Mouse (Mus musculus) adrenal gland, adult (tissue): ENCODE data around the gene Tpst1.

ENCODE experiments used
- DNase-seq, 2 experiments: peaks; one replicate each; pipeline ENCODE4 v3.0.0; 2022 to 2023; ENCODE audit warnings: low spot score in 1 of 2; ENCODE audit not compliant: inconsistent age in 2 of 2

The Tpst1 gene

GRCm38 (mm10) chr5:130052510-130052909, 20.6 kb upstream of the Tpst1 start:
- DNase-seq: no peak

DNA sequence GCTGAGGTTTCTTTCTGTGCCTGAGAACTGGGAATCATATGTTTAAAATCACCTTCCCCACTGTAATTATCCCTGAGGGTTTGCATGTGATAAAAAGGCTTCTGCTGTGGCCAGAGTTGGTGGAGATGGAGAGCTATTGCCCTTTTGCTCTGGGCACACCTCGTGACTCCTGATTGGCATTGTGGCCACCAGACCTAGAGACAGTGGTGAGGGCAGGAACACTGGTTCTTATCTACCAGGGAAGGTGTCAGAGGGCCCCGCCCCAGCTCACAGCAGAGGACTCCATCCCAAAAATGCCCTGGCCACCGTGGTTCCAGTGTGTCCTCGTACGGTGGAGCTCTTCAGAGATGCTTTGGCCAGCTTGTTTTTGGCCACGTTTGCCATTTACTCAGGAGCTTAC, 20.2 kb upstream of the Tpst1 start:
- no peak for DNase-seq

DNA sequence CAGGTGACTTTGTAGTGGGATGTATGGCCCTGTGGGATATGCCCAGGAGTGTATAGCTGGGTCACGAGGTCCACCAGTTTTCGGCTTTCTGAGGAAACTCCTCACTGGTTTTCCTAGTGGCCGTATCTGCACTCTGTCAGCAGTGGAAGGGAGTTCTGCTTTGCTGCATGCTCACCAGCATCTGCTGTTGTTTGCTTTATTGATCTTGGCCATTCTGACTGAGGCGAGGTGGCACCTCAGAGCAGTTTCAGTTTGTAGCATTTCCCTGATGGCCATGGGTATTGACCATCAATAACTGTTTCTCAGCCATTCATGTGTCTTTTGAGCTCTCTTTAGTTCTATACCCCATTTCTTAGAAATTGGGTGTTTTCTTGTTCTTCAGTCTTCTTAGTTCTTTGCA, 17.4 kb upstream of the Tpst1 start:
- DNase-seq: no peak

- DNase-seq: no peak
Measured at GRCm38 (mm10) chr5:130056303-130056702, 16.8 kb upstream of the Tpst1 start.

DNA sequence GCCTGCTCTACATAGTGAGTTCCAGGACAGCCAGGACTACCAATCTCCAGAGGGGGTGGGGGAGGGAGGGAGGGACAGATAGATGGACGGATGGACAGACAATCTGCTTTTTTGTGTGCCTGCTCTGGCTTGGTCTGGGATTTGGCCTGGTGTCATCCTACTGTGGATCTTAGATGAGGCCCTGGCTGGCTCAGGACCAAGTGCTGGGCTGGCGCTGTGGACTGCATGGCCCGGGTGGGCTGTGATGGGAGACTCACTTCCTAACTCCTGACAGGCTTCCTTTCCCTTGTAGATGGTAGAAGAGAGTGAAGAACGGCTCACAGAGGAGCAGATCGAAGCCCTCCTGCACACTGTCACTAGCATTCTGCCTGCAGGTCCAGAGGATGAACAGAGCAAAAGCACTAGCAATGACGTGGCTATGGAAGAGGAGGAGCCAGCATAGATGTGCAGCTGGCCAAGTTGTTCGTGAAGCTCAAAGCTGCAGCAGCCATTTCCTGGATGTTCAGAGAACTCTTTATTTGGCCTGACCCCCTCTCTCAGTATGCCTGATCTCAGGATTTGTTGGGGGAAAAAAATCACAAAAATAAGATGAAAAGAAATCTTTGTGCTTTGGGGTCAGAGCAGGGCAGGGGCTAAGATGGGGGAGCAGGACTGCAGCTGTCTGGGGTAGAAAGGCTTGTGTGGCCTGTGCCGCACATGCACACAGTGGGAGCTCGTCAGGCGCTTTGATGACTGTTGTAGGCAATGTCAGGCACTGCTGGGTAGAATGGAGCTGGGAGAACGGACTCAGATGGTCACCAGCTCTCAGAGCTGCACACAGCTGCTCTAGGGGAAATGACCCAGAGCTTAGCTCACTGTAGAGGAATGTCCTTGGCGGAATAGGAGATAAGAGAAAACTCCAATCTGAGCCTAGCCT, 13.5 kb upstream of the Tpst1 start:
- peak; percentile 65 to 77 for DNase-seq

- no peak for DNase-seq
Measured at GRCm38 (mm10) chr5:130060329-130060665, 12.8 kb upstream of the Tpst1 start.

- DNase-seq: peak in 1 of 2 experiments; percentile 28
Measured at GRCm38 (mm10) chr5:130062096-130062495, 11.0 kb upstream of the Tpst1 start.

DNA sequence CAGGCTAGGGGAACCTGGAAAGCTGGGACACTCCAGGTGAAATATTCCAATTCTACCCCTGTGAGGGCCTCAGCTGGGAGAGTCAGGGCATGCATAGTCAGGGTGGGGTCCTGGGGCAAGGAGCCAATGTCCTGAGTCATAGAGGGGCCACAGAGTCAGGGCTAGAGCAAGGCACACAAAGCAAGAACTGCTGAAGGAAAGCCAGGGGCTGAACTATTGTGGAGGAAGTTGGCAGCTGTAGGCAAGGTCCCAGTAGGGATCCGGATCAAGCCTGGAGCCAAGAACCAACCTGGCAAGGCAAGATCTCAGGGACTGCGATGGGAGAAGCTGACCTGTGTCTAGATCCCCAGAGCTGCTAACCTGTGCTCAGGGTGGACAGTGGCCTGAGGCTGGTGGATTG, 9.4 kb upstream of the Tpst1 start:
- no peak for DNase-seq

DNA sequence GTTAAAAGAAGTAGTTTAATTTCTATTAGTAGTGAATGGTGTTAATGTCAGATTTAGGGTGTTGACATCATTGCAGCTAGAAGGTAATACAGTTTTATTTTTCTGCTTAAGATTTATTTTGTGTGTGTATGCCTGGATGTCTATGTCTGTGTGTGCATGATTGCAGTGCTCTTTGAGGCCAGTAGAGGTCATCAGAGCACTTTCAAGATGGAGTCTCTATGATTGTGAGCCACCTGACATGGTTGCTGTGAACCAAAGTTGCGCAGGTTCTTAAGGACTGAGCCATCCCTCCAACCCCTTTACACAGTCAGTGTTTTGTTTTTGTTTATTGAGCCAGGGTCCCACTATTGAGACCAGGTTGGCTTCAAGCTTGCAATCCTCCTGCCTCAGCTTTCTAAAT, 7.5 kb upstream of the Tpst1 start:
- no peak for DNase-seq

GRCm38 (mm10) chr5:130067841-130068264, 5.3 kb upstream of the Tpst1 start:
- DNase-seq: no peak

GRCm38 (mm10) chr5:130074491-130074890, 1.4 kb downstream of the Tpst1 start:
- no peak for DNase-seq

GRCm38 (mm10) chr5:130076396-130076795, 3.3 kb downstream of the Tpst1 start:
- DNase-seq: peak in 1 of 2 experiments; percentile 45

DNA sequence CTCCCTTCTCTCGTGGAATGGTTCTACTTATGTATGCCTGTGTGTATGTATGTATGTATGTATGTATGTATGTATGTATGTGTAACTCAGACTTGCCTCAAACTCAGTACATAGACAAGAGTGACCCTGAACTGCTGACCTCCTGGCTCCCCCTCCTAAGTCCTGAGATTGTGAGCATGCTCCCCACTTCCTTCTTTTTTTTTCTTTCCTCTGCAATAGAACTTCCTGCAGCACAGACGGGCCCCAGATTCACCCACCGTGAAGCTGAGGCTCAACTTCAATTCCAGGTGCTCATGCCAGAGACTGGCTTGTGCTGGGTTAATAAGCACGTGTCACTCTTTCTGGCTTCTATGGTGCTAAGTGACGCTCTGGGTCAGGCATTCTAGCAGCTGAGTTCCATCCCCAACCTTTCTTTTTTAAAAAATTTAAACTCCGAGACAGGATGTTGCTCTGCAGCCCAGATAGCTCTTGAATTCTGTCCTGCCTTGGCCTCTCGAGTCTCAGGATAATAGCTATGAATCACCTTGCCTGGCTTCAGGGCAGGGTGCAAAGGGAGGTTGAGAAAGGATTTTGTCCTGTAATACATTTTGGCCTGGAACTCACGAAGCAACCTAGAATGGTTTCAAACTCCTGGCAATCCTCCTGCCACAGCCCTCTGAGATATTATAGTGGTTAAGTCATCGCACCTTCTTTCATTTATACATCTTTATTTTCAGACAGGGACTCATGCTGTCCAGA, 5.1 kb downstream of the Tpst1 start:
- peak; percentile 54 to 84 for DNase-seq

DNA sequence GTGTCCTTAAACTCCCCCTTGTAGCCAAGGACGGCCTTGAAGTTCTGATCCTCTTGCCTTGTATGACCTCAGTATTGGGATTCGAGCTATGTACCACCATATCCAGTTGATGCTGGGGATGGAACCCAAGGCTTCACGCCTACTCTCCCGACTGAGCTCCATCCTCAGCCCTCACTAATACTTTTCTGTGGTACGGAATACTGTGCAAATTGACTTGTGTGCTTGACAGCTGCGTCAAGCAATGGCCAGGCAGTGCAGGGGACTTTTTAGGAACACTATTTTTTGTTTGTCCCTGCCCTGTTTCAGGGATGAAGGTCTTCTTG, 5.7 kb downstream of the Tpst1 start:
- DNase-seq: no peak

- peak; percentile 96 to 99 for DNase-seq
Measured at GRCm38 (mm10) chr5:130079202-130080050, 6.3 kb downstream of the Tpst1 start.

DNA sequence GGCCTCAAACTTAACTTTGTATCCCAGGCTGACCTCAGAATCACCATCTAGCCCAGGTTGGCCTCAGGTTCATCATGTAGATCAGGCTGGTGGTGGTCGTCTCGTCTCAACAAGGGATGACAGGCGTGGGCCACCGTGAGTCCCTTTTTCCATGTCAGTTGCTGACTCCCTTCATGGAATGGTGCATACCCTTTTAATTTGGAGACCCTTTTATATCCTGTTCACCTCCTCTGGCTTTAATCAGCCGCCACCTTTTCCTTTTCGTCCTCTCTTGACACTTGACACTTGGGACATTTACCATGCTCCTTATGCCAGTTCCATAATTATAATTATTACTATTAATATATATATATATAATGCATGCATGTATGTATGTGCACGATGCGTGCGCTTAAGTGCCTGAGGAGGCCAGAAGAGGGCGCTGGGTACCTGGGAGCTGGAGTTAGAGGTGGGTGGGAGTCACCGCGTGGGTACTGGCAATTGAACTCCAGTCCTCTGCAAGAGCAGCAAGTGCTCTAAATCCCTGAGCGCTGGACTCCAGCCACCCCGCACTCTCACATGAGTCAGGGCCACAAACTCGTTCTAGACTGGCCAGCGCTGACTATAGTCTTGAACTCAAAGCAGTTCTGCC, 7.0 kb downstream of the Tpst1 start:
- DNase-seq: peak in 1 of 2 experiments; percentile 41

GRCm38 (mm10) chr5:130081181-130081881, 8.2 kb downstream of the Tpst1 start:
- DNase-seq: peak in 1 of 2 experiments; percentile 55

GRCm38 (mm10) chr5:130082431-130082830, 9.3 kb downstream of the Tpst1 start:
- DNase-seq: peak; percentile 43 to 67

DNA sequence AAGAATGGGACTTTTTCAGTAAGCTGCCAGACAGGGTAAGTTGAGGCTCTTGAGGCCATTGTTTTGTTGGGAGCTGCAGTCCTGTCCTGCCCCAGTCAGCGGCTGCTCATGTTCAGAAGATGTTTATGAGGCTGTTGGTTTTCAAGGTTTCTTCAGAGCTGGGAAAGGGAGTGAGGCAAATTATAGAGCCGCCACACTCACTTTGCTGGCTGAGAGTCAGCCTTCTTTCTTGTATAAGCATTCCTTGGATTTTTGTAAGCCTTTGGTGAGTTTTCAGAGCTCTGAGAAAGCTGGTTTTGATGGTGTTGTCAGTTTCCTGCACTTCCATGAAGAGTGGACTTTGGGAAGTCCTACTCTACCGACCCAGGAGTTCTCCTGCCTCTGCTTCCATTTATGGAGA, 11.1 kb downstream of the Tpst1 start:
- no peak for DNase-seq

- DNase-seq: no peak
Measured at GRCm38 (mm10) chr5:130088008-130088407, 14.9 kb downstream of the Tpst1 start.
